Mouse (Mus musculus) kidney, postnatal 0 days (tissue): Measurements from ENCODE around the gene Pitpnm2. TPM values are rescaled to one million over a fixed set of nuclear protein-coding genes. Genes with fewer than 3 reads are reported as not detected.

Source experiments
- ATAC-seq: fragments of 200-750 bp; cut with Nextera tagmentation; replicated peaks from 2 replicates; pipeline ENCODE4 v1.8.0; 2017; ENCODE audit warnings: low read depth, moderate number of reproducible peaks, moderate TSS enrichment, moderate library complexity; ENCODE audit not compliant: low FRiP score
- DNase-seq: peaks from one replicate; pipeline ENCODE4 v3.0.0-alpha.2; 2016; ENCODE audit warnings: low spot score
- H3K27ac ChIP-seq: fragments of 300-500 bp; sonication (generic); 2 replicates; pipeline ENCODE4 v1.5.1; 2014; ENCODE audit warnings: mild to moderate bottlenecking
- H3K27me3 ChIP-seq: fragments of 300-500 bp; sonication (generic); 2 replicates; pipeline ENCODE4 v1.6.1; 2014; ENCODE audit warnings: low read length, mixed read lengths; ENCODE audit not compliant: insufficient read depth
- H3K36me3 ChIP-seq: fragments of 300-500 bp; sonication (generic); 2 replicates; pipeline ENCODE4 v1.6.1; 2014; ENCODE audit warnings: low read length, mixed read lengths; ENCODE audit not compliant: insufficient read depth
- H3K4me1 ChIP-seq: fragments of 300-500 bp; sonication (generic); replicated peaks from 2 replicates; pipeline ENCODE4 v1.6.1; 2014; ENCODE audit warnings: antibody characterized with exemption, low read length, mixed read lengths; ENCODE audit not compliant: insufficient read depth
- H3K4me2 ChIP-seq: fragments of 300-500 bp; sonication (generic); 2 replicates; pipeline ENCODE4 v1.6.1; 2014; ENCODE audit warnings: mild to moderate bottlenecking, low read length, moderate library complexity, mixed read lengths
- H3K4me3 ChIP-seq: fragments of 300-500 bp; sonication (generic); replicated peaks from 2 replicates; pipeline ENCODE4 v1.5.1; 2014; ENCODE audit warnings: low read depth, low read length
- H3K9ac ChIP-seq: fragments of 300-500 bp; sonication (generic); 2 replicates; pipeline ENCODE4 v1.6.1; 2014; ENCODE audit warnings: low read depth, low read length
- H3K9me3 ChIP-seq: fragments of 300-500 bp; sonication (generic); replicated peaks from 2 replicates; pipeline ENCODE4 v1.6.1; 2016; ENCODE audit warnings: low read length, inconsistent platforms, mixed read lengths
- CTCF ChIP-seq: IDR thresholded peaks from 2 replicates; pipeline ENCODE4 v1.5.1; 2016; ENCODE audit warnings: antibody characterized with exemption, low read depth, mild to moderate bottlenecking, moderate library complexity
- WGBS: fragments of 180-500 bp; shearing (Covaris S2); extraction: QIAGEN DNeasy Blood & Tissue Kit; methylation state at CpG from one replicate; pipeline ENCODE4 v1.1.7; 2014; 5-methylcytosine and 5-hydroxymethylcytosine counted together
- polyA plus RNA-seq: library from polyadenylated mRNA; unstranded; fragments of >200 nt; fragmentation: Nextera tagmentation; extraction: Ambion mirVana; gene quantifications from 2 replicates; pipeline ENCODE4 v1.2.1, GENCODE M21; 2015

Pitpnm2 gene
- polyA plus RNA-seq, 1 experiment from 2014 or later, result 3.1 TPM

DNA sequence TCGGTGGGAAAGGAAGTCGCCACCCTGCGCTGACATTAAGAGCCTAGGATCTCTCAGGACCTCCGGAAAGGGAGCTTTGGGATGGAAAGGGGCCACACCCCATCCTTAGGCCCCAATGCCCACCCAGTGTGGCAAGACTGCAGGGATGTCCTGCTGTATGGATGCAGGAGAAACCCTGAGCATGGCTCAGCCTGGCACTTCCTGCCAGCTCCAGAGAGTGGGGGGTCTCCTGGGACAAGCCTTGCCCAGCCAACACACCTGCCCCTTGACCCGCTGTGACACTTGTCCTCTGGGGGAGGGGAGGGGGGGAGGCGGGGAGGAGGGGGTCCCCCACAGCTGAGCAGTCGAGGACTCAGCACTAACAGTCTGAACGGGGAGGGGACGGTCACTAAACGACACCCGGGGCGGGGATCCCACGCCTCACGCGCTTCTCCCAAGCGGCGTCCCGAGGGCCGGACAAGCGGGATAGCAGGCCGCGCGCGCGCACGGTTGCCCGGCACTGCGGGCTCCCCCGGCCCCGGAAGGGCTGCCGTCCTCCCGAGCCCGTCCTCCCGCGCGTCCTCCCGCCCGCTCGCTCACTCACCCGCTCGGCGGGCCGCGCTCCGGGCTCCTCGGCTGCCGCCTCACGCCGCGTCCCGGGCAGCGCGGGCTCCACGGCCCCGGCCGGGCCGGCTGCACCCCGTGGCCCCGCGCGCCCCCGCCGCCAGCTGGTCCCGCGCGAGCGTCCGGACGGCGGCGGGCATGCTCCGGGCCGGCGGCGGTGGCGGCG lies 531 bp downstream of the Pitpnm2 start:
- ATAC-seq, result peak; percentile 67
- H3K4me2 ChIP-seq, result peak overlapping the region; percentile 72
- no peaks in the 10 kb centered on the region for H3K27me3 ChIP-seq
- peak overlapping the region; percentile 88 for H3K9ac ChIP-seq
- DNase-seq, result peak; percentile 53
- peak overlapping the region; percentile 63 for H3K4me3 ChIP-seq
- 0 out of 2 replicates have a peak, but pooled peaks cover 10% of the 10 kb centered on the region for H3K4me1 ChIP-seq
- no peaks in the 10 kb centered on the region for H3K9me3 ChIP-seq
- 0 out of 2 replicates have a peak, but pooled peaks cover 5% of the 10 kb centered on the region for H3K36me3 ChIP-seq
- WGBS, result 2% methylated on average over 48 of the region's 77 CpGs
- peak overlapping the region; percentile 81 for H3K27ac ChIP-seq
- TF ChIP-seq CTCF, result no peak

DNA sequence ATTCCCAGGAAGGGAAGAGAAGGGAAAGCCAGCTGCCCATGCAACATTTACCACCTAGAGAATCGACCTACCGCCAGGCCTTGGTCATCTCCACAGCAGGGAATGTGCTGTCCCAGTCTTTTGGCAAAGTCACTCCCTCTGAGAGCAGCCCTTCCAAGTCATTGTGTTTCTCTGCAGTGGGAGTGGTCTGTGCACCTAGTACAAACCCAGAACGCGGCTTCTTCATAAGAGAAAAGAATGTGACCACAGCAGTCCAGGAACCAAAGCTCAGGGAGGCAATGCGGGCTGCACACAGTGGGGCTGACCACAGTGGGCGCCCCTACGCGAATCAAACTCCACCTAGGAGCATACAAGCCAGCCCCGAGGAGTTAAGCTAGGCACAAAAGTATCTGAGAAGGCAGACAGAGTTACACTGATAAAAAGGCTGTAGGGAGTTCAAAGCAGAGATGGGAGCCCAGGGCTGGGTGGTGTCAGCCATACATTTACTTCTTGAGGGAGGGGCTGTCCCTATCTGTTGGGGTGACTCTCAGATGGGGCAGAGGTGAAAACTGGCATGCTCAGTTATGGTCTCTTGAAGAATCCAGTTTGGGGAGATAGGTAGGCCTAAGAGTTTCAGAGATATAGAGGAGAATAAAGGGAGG lies 1.5 kb downstream of the Pitpnm2 start:
- no peak for TF ChIP-seq CTCF
- no peaks in the 10 kb centered on the region for H3K27me3 ChIP-seq
- no peak overlapping the region for H3K9ac ChIP-seq
- peak overlapping the region; percentile 81 for H3K27ac ChIP-seq
- WGBS, result 36% methylated on average over 9 of the region's 9 CpGs
- ATAC-seq, result no peak
- H3K9me3 ChIP-seq, result no peaks in the 10 kb centered on the region
- peak; percentile 58 for DNase-seq
- peak overlapping the region; percentile 63; the same call in 1 of the 2 replicates for H3K4me3 ChIP-seq
- 0 out of 2 replicates have a peak, but pooled peaks cover 5% of the 10 kb centered on the region for H3K36me3 ChIP-seq
- peak overlapping the region; percentile 72 for H3K4me2 ChIP-seq
- 0 out of 2 replicates have a peak, but pooled peaks cover 10% of the 10 kb centered on the region for H3K4me1 ChIP-seq

DNA sequence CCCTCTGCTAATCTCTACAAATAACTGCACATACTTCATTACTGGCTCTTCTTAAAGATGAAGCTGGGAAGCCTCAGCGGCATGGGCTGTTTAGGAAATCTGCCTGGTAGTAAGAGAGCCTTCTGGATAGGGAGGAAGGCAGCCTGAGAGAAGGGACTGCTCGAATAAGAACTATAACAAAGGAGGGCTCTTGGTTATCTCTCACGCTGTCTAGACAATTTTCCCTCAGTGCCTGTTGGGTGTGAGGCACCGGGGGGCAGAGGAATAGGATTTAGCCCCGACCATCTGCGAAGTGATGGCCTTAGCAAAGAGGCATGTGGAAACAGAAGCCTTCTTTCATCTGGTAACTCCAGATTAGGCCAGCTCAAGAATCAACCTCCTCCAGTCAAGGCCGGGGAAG lies 2.3 kb downstream of the Pitpnm2 start:
- Histone ChIP-seq H3K36me3 (0 out of 2 replicates have a peak, but pooled peaks cover 5% of the 10 kb centered on the region), H3K4me3 (no peak overlapping the region), H3K4me2 (0 out of 2 replicates have a peak overlapping the region, but pooled peaks have one; percentile 72), H3K27ac (no peak overlapping the region), H3K9ac (no peak overlapping the region), H3K9me3 (no peaks in the 10 kb centered on the region), H3K4me1 (0 out of 2 replicates have a peak, but pooled peaks cover 10% of the 10 kb centered on the region), H3K27me3 (no peaks in the 10 kb centered on the region)
- WGBS, result 68% methylated on average over 7 of the region's 7 CpGs
- no peak for TF ChIP-seq CTCF
- ATAC-seq (no peak), DNase-seq (no peak)

DNA sequence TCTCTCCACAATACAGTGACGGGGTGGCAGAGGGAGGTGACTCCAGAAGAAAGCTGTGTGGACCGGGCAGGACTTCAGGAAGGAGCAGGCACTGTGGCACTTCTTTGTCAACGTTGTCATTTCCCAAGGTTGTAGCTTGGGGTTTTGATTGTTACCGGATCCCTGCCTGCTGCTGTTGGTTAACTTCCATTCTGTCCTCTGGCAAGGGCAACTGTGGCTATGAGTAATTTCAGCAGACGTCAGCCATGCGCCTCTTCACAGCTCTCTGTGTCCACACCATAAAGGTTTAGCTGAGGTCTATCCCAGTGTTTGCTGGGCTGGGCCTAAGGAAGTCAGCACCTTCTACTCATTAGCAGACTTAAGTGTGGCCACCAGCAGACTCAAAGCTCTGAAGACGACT lies 4.7 kb downstream of the Pitpnm2 start:
- TF ChIP-seq CTCF, result no peak
- no peak overlapping the region for H3K4me3 ChIP-seq
- DNase-seq (no peak), ATAC-seq (no peak)
- H3K27ac ChIP-seq, result no peak overlapping the region
- no peak overlapping the region for H3K4me2 ChIP-seq
- no peaks in the 10 kb centered on the region for H3K27me3 ChIP-seq
- peaks cover 20% of the 10 kb centered on the region for H3K4me1 ChIP-seq
- no peaks in the 10 kb centered on the region for H3K9me3 ChIP-seq
- 0 out of 2 replicates have a peak, but pooled peaks cover 5% of the 10 kb centered on the region for H3K36me3 ChIP-seq
- no peak overlapping the region for H3K9ac ChIP-seq
- WGBS, result 94% methylated on average over 7 of the region's 7 CpGs

DNA sequence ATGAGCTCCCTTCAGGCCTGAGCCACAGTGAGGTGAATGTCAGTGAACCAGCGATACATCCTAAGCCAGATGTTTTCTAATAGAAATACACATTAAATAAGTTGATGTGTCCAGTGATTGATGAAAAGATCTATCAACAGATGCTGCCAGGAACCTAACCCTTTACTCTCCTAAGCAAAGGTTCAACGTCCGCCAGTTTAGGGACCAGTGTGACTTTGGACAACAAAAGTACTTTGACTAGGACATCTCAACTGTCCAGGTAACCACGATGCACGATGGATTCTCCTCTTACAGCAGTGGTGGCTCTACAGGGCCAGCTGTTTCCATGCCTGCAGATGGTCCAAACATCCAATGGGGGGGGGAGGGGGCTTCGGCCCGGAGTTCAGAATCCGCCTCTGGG lies 5.1 kb downstream of the Pitpnm2 start:
- peaks cover 20% of the 10 kb centered on the region for H3K4me1 ChIP-seq
- no peak overlapping the region for H3K9ac ChIP-seq
- H3K4me2 ChIP-seq, result no peak overlapping the region
- 96% methylated on average over 8 of the region's 8 CpGs for WGBS
- H3K27me3 ChIP-seq, result no peaks in the 10 kb centered on the region
- H3K4me3 ChIP-seq, result no peak overlapping the region
- 0 out of 2 replicates have a peak, but pooled peaks cover 5% of the 10 kb centered on the region for H3K36me3 ChIP-seq
- ATAC-seq (no peak), DNase-seq (no peak)
- no peaks in the 10 kb centered on the region for H3K9me3 ChIP-seq
- H3K27ac ChIP-seq, result no peak overlapping the region
- no peak for TF ChIP-seq CTCF

DNA sequence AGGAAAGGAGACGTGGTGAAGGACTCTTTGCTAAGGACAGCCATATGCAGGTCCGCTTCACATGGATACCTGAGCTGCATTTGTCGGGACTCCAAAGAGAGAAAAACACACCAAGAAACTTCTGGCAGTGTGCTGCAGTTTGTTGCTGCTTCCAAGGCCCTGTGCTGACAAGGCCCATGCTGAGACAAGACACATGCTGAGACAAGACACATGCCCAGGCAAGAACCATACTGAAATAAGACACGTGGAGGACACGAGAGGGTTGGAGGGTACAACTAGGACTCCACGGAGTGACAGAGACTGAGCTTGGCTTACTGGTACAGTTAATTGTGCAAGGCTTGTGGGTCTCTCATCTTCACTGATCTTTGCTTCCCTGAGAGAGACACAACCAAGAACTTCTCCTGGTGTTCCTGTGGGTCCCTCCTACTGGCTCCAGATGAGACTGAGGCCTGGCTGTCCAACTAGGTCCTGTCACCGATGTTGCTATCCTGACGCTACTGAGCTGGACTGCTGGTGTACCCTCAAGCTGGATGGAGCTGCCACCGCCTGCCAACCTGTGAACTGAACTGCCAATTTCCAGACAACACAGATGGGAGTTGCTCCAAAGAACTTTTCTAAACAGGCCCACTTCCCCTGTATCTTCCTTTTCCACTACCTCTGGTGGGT lies 6.2 kb downstream of the Pitpnm2 start:
- Histone ChIP-seq H3K4me1 (peaks cover 14% of the 10 kb centered on the region), H3K9me3 (no peaks in the 10 kb centered on the region), H3K4me2 (no peak overlapping the region), H3K4me3 (no peak overlapping the region), H3K27me3 (no peaks in the 10 kb centered on the region), H3K27ac (no peak overlapping the region), H3K9ac (no peak overlapping the region), H3K36me3 (0 out of 2 replicates have a peak, but pooled peaks cover 5% of the 10 kb centered on the region)
- no peak for TF ChIP-seq CTCF
- WGBS, result 93% methylated on average over 9 of the region's 9 CpGs
- DNase-seq (no peak), ATAC-seq (no peak)
